Mouse (Mus musculus) thymus, adult 2 months (tissue): Measurements from ENCODE around the gene Slc29a3.

ENCODE experiments used
- CTCF ChIP-seq: fragments of 200-500 bp; IDR thresholded peaks from 2 replicates; pipeline ENCODE4 v1.5.1; 2012; ENCODE audit warnings: mild to moderate bottlenecking, control low read depth, low read length, moderate library complexity, borderline replicate concordance; ENCODE audit not compliant: control insufficient read depth, poor library complexity, insufficient read depth; ENCODE audit errors: extremely low read depth
- POLR2A ChIP-seq: fragments of 200-500 bp; IDR thresholded peaks from 2 replicates; pipeline ENCODE4 v1.6.1; 2012; ENCODE audit warnings: mild to moderate bottlenecking, low read length, control low read depth, moderate library complexity; ENCODE audit not compliant: control insufficient read depth, poor library complexity, insufficient read depth; ENCODE audit errors: extremely low read depth

GRCm38 (mm10) chr10:60733471-60733870 lies 19.1 kb downstream of the Slc29a3 start:
- TF ChIP-seq CTCF (no peak), POLR2A (no peak)
